Mouse (Mus musculus) heart, embryonic 12.5 days (tissue): Measurements from ENCODE around the gene Nid2. TPM values are rescaled to one million over a fixed set of nuclear protein-coding genes. Genes with fewer than 3 reads are reported as not detected.
A peak's percentile ranks its signal among the peaks of the same experiment; 100 is the strongest.

Source experiments
- ATAC-seq: fragments of 200-750 bp; cut with Nextera tagmentation; 2 replicates; pipeline ENCODE4 v1.8.0; 2017; ENCODE audit warnings: moderate TSS enrichment, moderate library complexity; ENCODE audit not compliant: insufficient number of reproducible peaks, low FRiP score
- H3K27ac ChIP-seq: fragments of 300-500 bp; sonication (generic); 2 replicates; pipeline ENCODE4 v1.5.1; 2016; ENCODE audit warnings: mild to moderate bottlenecking, moderate library complexity; ENCODE audit not compliant: poor library complexity, severe bottlenecking
- H3K27me3 ChIP-seq: fragments of 300-500 bp; sonication (generic); replicated peaks from 2 replicates; pipeline ENCODE4 v1.6.1; 2016; ENCODE audit warnings: mild to moderate bottlenecking, moderate library complexity
- H3K36me3 ChIP-seq: fragments of 300-500 bp; sonication (generic); 2 replicates; pipeline ENCODE4 v1.6.1; 2016; ENCODE audit warnings: mild to moderate bottlenecking, moderate library complexity
- H3K4me1 ChIP-seq: fragments of 300-500 bp; sonication (generic); replicated peaks from 2 replicates; pipeline ENCODE4 v1.6.1; 2016; ENCODE audit warnings: mild to moderate bottlenecking
- H3K4me2 ChIP-seq: fragments of 300-500 bp; sonication (generic); 2 replicates; pipeline ENCODE4 v1.6.1; 2016; ENCODE audit warnings: mild to moderate bottlenecking, moderate library complexity
- H3K4me3 ChIP-seq: fragments of 300-500 bp; sonication (generic); 2 replicates; pipeline ENCODE4 v1.5.1; 2016; ENCODE audit warnings: mild to moderate bottlenecking
- H3K9ac ChIP-seq: fragments of 300-500 bp; sonication (generic); 2 replicates; pipeline ENCODE4 v1.6.1; 2016; ENCODE audit warnings: mild to moderate bottlenecking, moderate library complexity
- H3K9me3 ChIP-seq: fragments of 300-500 bp; sonication (generic); replicated peaks from 2 replicates; pipeline ENCODE4 v1.6.1; 2016; ENCODE audit warnings: mild to moderate bottlenecking, moderate library complexity
- WGBS: fragments of 180-500 bp; shearing (Covaris S2); methylation state at CpG from one replicate; pipeline ENCODE4 v1.1.7; 2016; 5-methylcytosine and 5-hydroxymethylcytosine counted together
- polyA plus RNA-seq: library from polyadenylated mRNA; unstranded; fragments of >200 nt; fragmentation: Nextera tagmentation; extraction: Ambion mirVana; gene quantifications from 2 replicates; pipeline ENCODE4 v1.2.1, GENCODE M21; 2016

The Nid2 gene
- polyA plus RNA-seq, 1 experiment from 2014 or later, result 208 TPM

GRCm38 (mm10) chr14:19788443-19788842 lies 37.4 kb downstream of the Nid2 start:
- H3K4me3 ChIP-seq, result no peak overlapping the region
- no peak for ATAC-seq
- H3K9me3 ChIP-seq, result no peaks in the 10 kb centered on the region
- H3K4me1 ChIP-seq, result peaks cover 20% of the 10 kb centered on the region; the same call in 1 of the 2 replicates
- no peaks in the 10 kb centered on the region for H3K27me3 ChIP-seq
- H3K27ac ChIP-seq, result no peak overlapping the region
- H3K4me2 ChIP-seq, result no peak overlapping the region
- H3K36me3 ChIP-seq, result peaks cover 38% of the 10 kb centered on the region
- H3K9ac ChIP-seq, result no peak overlapping the region
- 65% methylated on average over 1 of the region's 1 CpGs for WGBS

GRCm38 (mm10) chr14:19794881-19795280 lies 43.8 kb downstream of the Nid2 start:
- no peak for ATAC-seq
- Histone ChIP-seq H3K4me2 (no peak overlapping the region), H3K27me3 (no peaks in the 10 kb centered on the region), H3K9ac (no peak overlapping the region), H3K27ac (no peak overlapping the region), H3K4me1 (peaks cover 12% of the 10 kb centered on the region), H3K36me3 (peaks cover 71% of the 10 kb centered on the region), H3K4me3 (no peak overlapping the region), H3K9me3 (no peaks in the 10 kb centered on the region)
- WGBS, result 55% methylated on average over 4 of the region's 4 CpGs

- ATAC-seq, result no peak
- Histone ChIP-seq H3K4me1 (peaks cover 15% of the 10 kb centered on the region), H3K9ac (no peak overlapping the region), H3K9me3 (no peaks in the 10 kb centered on the region), H3K4me3 (no peak overlapping the region), H3K36me3 (peaks cover 71% of the 10 kb centered on the region), H3K27ac (no peak overlapping the region), H3K27me3 (no peaks in the 10 kb centered on the region), H3K4me2 (no peak overlapping the region)
- WGBS, result 57% methylated on average over 18 of the region's 18 CpGs
Observed at GRCm38 (mm10) chr14:19796541-19797304, 45.7 kb downstream of the Nid2 start.

DNA sequence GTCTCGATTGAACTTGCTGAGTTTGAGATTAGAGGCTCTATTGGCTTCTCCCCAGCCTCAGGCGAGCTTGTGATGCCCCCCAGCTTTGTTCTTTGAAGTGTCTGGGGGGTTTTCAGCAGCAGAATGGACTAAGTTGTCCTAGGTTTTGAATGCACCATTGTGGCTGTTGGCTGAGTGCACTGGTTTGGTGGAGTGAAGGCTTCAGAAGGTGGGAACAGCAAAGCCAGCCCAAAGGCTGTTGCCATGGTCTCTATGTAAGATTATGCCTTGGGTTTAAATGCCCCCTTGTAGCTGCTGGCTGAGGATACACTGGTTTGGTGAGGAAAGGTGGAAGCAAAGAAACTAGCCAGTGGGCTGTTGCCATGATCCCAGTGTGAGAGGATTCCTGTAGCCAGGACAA lies 49.4 kb downstream of the Nid2 start:
- Histone ChIP-seq H3K4me1 (peaks cover 28% of the 10 kb centered on the region), H3K27ac (no peak overlapping the region), H3K9ac (no peak overlapping the region), H3K27me3 (no peaks in the 10 kb centered on the region), H3K4me3 (no peak overlapping the region), H3K9me3 (no peaks in the 10 kb centered on the region), H3K4me2 (no peak overlapping the region), H3K36me3 (peaks cover 75% of the 10 kb centered on the region)
- no peak for ATAC-seq
- 49% methylated on average over 2 of the region's 2 CpGs for WGBS

DNA sequence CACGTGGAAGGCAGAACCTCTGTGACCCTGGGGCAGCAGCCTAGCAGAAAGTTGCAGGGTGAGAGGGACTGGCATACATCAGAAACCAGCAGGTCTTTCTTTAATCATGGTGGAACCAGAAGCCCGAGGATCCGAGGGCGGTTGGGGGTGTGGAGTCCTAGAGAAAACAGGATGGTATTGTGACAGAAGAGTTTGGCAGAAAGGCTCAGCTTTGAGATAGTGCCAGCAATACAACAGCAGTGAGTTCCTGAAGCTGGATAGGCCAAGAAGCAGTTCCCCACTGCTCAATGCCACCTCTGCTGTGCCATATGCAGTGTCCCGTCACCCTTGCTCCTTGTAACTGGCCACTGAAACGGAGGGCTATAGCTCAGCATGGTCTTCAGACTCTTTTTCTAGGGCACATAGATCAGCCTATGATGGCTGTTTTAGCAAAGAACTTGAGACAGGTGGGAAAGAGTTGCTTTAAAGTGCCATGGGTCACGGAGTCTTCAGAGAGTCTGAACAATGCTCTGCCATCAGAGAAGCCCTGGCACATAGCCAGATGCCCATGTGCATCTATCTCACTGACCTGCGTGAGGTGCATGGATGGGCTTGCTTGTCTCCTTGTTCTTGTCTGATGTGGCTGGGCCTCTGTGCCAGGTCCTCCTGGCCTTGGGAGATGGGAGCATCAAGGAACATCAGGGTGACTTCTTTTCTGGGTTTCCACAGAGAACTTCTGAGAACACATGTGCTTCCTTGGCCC lies 50.6 kb downstream of the Nid2 start:
- no peak overlapping the region for H3K4me2 ChIP-seq
- 83% methylated on average over 8 of the region's 8 CpGs for WGBS
- no peaks in the 10 kb centered on the region for H3K27me3 ChIP-seq
- H3K9me3 ChIP-seq, result no peaks in the 10 kb centered on the region
- no peak overlapping the region for H3K9ac ChIP-seq
- no peak overlapping the region for H3K4me3 ChIP-seq
- H3K36me3 ChIP-seq, result peaks cover 85% of the 10 kb centered on the region
- no peak overlapping the region for H3K27ac ChIP-seq
- peaks cover 20% of the 10 kb centered on the region for H3K4me1 ChIP-seq
- ATAC-seq, result no peak

- Histone ChIP-seq H3K4me1 (peaks cover 16% of the 10 kb centered on the region), H3K9ac (no peak overlapping the region), H3K27me3 (no peaks in the 10 kb centered on the region), H3K9me3 (no peaks in the 10 kb centered on the region), H3K27ac (no peak overlapping the region), H3K36me3 (peaks cover 84% of the 10 kb centered on the region), H3K4me3 (no peak overlapping the region), H3K4me2 (no peak overlapping the region)
- no peak for ATAC-seq
- WGBS, result 52% methylated on average over 4 of the region's 4 CpGs
Observed at GRCm38 (mm10) chr14:19803222-19803621, 52.2 kb downstream of the Nid2 start.

DNA sequence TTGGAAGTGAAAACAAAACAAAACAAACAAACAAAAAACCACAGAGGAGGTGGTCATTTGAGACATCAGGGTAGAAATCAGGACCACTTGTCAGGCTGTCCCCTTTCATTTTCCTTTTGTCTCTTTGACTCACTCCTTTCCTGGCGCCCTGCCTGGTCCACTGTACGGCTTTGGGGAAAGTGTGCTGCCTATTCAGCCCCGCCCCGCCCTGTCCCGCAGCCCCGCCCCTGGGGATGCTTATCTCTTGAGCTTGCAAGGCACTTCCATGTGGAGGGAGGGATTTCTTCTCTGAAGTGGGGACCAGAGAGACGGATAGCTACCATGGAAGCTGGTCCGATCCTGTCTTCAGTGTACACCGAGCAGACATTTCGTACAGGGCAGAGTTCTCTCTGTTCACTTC lies 52.6 kb downstream of the Nid2 start:
- Histone ChIP-seq H3K4me3 (no peak overlapping the region), H3K36me3 (peaks cover 80% of the 10 kb centered on the region), H3K27ac (no peak overlapping the region), H3K9me3 (no peaks in the 10 kb centered on the region), H3K9ac (no peak overlapping the region), H3K4me2 (no peak overlapping the region), H3K27me3 (no peaks in the 10 kb centered on the region), H3K4me1 (peaks cover 16% of the 10 kb centered on the region)
- ATAC-seq, result peak; percentile 63; the same call in 1 of the 2 replicates
- 31% methylated on average over 10 of the region's 10 CpGs for WGBS

- WGBS, result 86% methylated on average over 3 of the region's 3 CpGs
- H3K36me3 ChIP-seq, result peaks cover 69% of the 10 kb centered on the region
- H3K4me1 ChIP-seq, result peaks cover 16% of the 10 kb centered on the region
- no peaks in the 10 kb centered on the region for H3K27me3 ChIP-seq
- no peak overlapping the region for H3K4me3 ChIP-seq
- H3K9me3 ChIP-seq, result no peaks in the 10 kb centered on the region
- no peak overlapping the region for H3K27ac ChIP-seq
- H3K4me2 ChIP-seq, result no peak overlapping the region
- no peak for ATAC-seq
- H3K9ac ChIP-seq, result no peak overlapping the region
Observed at GRCm38 (mm10) chr14:19807339-19807738, 56.3 kb downstream of the Nid2 start.

DNA sequence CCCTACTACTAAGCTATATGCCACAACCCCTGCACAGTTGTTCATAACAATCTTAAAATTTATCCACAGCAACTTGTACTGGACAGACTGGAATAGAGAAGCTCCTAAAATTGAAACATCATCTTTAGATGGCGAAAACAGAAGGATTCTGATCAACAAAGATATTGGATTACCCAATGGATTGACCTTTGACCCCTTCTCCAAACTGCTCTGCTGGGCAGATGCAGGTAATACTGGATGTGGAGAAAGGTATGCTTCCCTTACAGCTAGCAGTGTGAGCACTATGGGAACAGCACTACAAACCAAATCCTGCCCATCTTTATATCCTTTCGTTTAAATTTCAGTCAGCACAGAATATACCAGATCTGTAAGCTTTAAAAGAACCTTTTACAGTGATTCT lies 56.8 kb downstream of the Nid2 start:
- no peak overlapping the region for H3K4me2 ChIP-seq
- H3K27ac ChIP-seq, result no peak overlapping the region
- no peak overlapping the region for H3K9ac ChIP-seq
- no peak overlapping the region for H3K4me3 ChIP-seq
- H3K9me3 ChIP-seq, result no peaks in the 10 kb centered on the region
- no peak for ATAC-seq
- peaks cover 16% of the 10 kb centered on the region for H3K4me1 ChIP-seq
- H3K27me3 ChIP-seq, result no peaks in the 10 kb centered on the region
- WGBS, result 89% methylated on average over 2 of the region's 2 CpGs
- peaks cover 70% of the 10 kb centered on the region for H3K36me3 ChIP-seq

- H3K4me3 ChIP-seq, result no peak overlapping the region
- 0 out of 2 replicates have a peak, but pooled peaks cover 4% of the 10 kb centered on the region for H3K4me1 ChIP-seq
- H3K27ac ChIP-seq, result no peak overlapping the region
- H3K36me3 ChIP-seq, result peaks cover 74% of the 10 kb centered on the region
- no peaks in the 10 kb centered on the region for H3K9me3 ChIP-seq
- no peak overlapping the region for H3K9ac ChIP-seq
- H3K4me2 ChIP-seq, result no peak overlapping the region
- ATAC-seq, result no peak
- 58% methylated on average over 10 of the region's 10 CpGs for WGBS
- no peaks in the 10 kb centered on the region for H3K27me3 ChIP-seq
Observed at GRCm38 (mm10) chr14:19809934-19810333, 58.9 kb downstream of the Nid2 start.

GRCm38 (mm10) chr14:19813061-19813460 lies 62.0 kb downstream of the Nid2 start:
- H3K4me2 ChIP-seq, result no peak overlapping the region
- no peak overlapping the region for H3K27ac ChIP-seq
- H3K9ac ChIP-seq, result no peak overlapping the region
- WGBS, result 98% methylated on average over 2 of the region's 2 CpGs
- peaks cover 67% of the 10 kb centered on the region for H3K36me3 ChIP-seq
- no peaks in the 10 kb centered on the region for H3K27me3 ChIP-seq
- H3K9me3 ChIP-seq, result no peaks in the 10 kb centered on the region
- H3K4me1 ChIP-seq, result 0 out of 2 replicates have a peak, but pooled peaks cover 4% of the 10 kb centered on the region
- no peak for ATAC-seq
- H3K4me3 ChIP-seq, result no peak overlapping the region
